Mouse (Mus musculus) spleen, postnatal 4 days (tissue): ENCODE results near the gene Tubgcp6.

ENCODE experiments used
- DNase-seq, 2 experiments: peaks; one replicate each; pipeline ENCODE4 v3.0.0; 2022; ENCODE audit warnings: low spot score in 2 of 2

The Tubgcp6 gene

GRCm38 (mm10) chr15:89102646-89103045, 20.3 kb downstream of the Tubgcp6 start:
- DNase-seq = no peak

- DNase-seq = no peak
Measured at GRCm38 (mm10) chr15:89100823-89101222, 22.1 kb downstream of the Tubgcp6 start.

GRCm38 (mm10) chr15:89098616-89099015, 24.3 kb downstream of the Tubgcp6 start:
- no peak for DNase-seq

GRCm38 (mm10) chr15:89097450-89097849, 25.5 kb downstream of the Tubgcp6 start:
- DNase-seq = no peak

- DNase-seq = no peak
Measured at GRCm38 (mm10) chr15:89092181-89092580, 30.7 kb downstream of the Tubgcp6 start.

- no peak for DNase-seq
Measured at GRCm38 (mm10) chr15:89090662-89091061, 32.2 kb downstream of the Tubgcp6 start.

- DNase-seq = peak; percentile 24 to 73
Measured at GRCm38 (mm10) chr15:89089248-89090051, 33.5 kb downstream of the Tubgcp6 start.

- peak; percentile 86 to 91 for DNase-seq
Measured at GRCm38 (mm10) chr15:89088607-89089247, 34.2 kb downstream of the Tubgcp6 start, which contains the start of gene Selenoo. Selenoo (plus strand) TSS chr15:89089084.

- DNase-seq = no peak
Measured at GRCm38 (mm10) chr15:89084826-89085225, 38.1 kb downstream of the Tubgcp6 start.

- no peak for DNase-seq
Measured at GRCm38 (mm10) chr15:89083906-89084305, 39.0 kb downstream of the Tubgcp6 start.

GRCm38 (mm10) chr15:89078208-89078836, 44.6 kb downstream of the Tubgcp6 start:
- peak; percentile 69 to 81 for DNase-seq

- DNase-seq = peak in 1 of 2 experiments; percentile 77
Measured at GRCm38 (mm10) chr15:89076156-89076731, 46.7 kb downstream of the Tubgcp6 start.

- peak; percentile 83 to 91 for DNase-seq
Measured at GRCm38 (mm10) chr15:89075478-89076147, 47.3 kb downstream of the Tubgcp6 start.

- DNase-seq = peak in 1 of 2 experiments; percentile 69
Measured at GRCm38 (mm10) chr15:89074613-89075477, 48.1 kb downstream of the Tubgcp6 start, which contains the start of gene Trabd. Trabd (plus strand) TSS chr15:89075124.

GRCm38 (mm10) chr15:89073993-89074603, 48.8 kb downstream of the Tubgcp6 start:
- no peak for DNase-seq

- DNase-seq = no peak
Measured at GRCm38 (mm10) chr15:89070606-89071005, 52.3 kb downstream of the Tubgcp6 start.

GRCm38 (mm10) chr15:89069336-89069840, 53.5 kb downstream of the Tubgcp6 start:
- DNase-seq = no peak

GRCm38 (mm10) chr15:89068226-89068625, 54.7 kb downstream of the Tubgcp6 start:
- DNase-seq = no peak

GRCm38 (mm10) chr15:89067609-89068008, 55.3 kb downstream of the Tubgcp6 start:
- DNase-seq = no peak

GRCm38 (mm10) chr15:89064891-89065290, 58.0 kb downstream of the Tubgcp6 start:
- no peak for DNase-seq
